Mouse (Mus musculus): Measurements from ENCODE around the gene Rps11. TPM values are rescaled to one million over a fixed set of nuclear protein-coding genes. Genes with fewer than 3 reads are reported as not detected.

Rps11 gene
- polyA plus RNA-seq, 1 experiment from 2014 or later: 2,209 TPM

DNA sequence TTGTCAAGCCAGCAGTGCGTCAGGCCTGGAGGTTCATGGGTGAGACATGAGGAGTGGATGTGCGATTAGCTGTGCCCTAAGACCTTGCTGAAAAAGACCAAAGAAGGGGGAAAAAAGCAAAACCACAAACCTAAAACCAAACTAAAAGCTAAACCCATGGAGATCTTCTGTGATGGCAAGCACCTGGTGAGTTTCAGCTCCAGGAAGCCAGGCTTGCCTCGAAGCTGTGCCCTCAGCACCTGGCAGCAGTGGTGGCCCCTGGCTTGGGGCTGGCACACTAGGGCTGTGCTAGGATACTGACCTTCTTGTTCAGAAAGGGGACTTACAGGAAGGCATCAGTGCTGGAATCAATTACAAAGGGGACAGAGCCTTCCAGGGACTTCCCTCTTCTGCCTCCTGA lies 17.1 kb upstream of the Rps11 start:
- WGBS: 85% methylated on average over 3 of the region's 3 CpGs
- Histone ChIP-seq H3K9ac (ENCODE audit: low read depth, low read length) (no peak overlapping the region), H3K27me3 (replicated peaks; ENCODE audit: control insufficient read depth, insufficient read depth, low read length) (no peaks in the 10 kb centered on the region), H3K36me3 (ENCODE audit: control insufficient read depth, insufficient read depth, low read length) (peaks cover 15% of the 10 kb centered on the region), H3K4me1 (replicated peaks; ENCODE audit: control insufficient read depth, insufficient read depth, low read length) (peaks cover 23% of the 10 kb centered on the region), H3K27ac (ENCODE audit: low read depth, low read length) (no peak overlapping the region), H3K9me3 (ENCODE audit: control insufficient read depth, low read length) (no peaks in the 10 kb centered on the region), H3K4me2 (no peak overlapping the region), H3K4me3 (ENCODE audit: low read depth, low read length) (no peak overlapping the region)
- ATAC-seq (replicated peaks; ENCODE audit: low FRiP score) (no peak), DNase-seq (ENCODE audit: low spot score) (no peak)

DNA sequence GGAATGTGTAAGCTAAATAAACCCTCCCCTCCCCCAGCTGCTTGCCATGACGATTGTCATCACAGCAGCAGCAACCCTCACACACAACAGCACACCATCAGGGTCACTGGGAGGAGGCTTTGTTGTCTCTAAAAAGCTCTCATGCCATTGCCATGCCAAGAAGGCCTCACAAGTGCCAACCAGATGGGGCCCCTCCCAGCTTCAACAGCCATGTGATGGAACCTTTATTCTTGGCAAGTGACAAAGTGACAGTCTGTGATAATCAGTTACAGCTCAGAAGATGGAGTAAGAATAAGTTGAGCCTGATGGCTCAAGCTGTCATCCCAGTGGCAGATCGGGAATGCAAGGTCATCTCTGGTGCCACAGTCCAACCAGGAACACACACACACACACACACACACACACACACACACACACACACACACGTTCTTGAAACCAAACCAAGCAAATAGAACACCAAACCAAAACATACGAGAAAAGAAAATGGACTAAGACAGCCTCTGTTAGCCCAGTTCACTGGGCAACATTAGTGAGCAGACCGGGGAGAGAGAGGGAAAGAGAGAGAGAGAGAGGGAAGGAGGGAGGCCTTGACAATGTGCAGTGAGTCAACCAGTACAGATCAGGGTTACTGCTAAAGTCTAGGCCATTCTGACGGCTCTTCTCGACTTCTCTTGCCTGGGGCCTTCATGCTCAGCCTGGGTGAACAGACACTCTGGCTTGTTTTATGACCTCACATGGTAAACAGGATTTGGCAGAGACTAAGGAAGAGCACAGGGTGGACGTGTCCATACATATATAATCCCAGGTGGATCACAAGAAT lies 15.9 kb upstream of the Rps11 start:
- no peak overlapping the region for H3K9ac ChIP-seq (ENCODE audit: low read depth, low read length)
- no peak overlapping the region for H3K4me3 ChIP-seq (ENCODE audit: low read depth, low read length)
- DNase-seq (ENCODE audit: low spot score): no peak
- no peak for ATAC-seq (replicated peaks; ENCODE audit: low FRiP score)
- H3K9me3 ChIP-seq (ENCODE audit: control insufficient read depth, low read length): no peaks in the 10 kb centered on the region
- 79% methylated on average over 8 of the region's 8 CpGs for whole genome bisulfite sequencing
- H3K27ac ChIP-seq (ENCODE audit: low read depth, low read length): no peak overlapping the region
- H3K4me2 ChIP-seq: no peak overlapping the region
- no peaks in the 10 kb centered on the region for H3K27me3 ChIP-seq (replicated peaks; ENCODE audit: control insufficient read depth, insufficient read depth, low read length)
- peaks cover 13% of the 10 kb centered on the region for H3K36me3 ChIP-seq (ENCODE audit: control insufficient read depth, insufficient read depth, low read length)
- H3K4me1 ChIP-seq (replicated peaks; ENCODE audit: control insufficient read depth, insufficient read depth, low read length): peaks cover 28% of the 10 kb centered on the region

DNA sequence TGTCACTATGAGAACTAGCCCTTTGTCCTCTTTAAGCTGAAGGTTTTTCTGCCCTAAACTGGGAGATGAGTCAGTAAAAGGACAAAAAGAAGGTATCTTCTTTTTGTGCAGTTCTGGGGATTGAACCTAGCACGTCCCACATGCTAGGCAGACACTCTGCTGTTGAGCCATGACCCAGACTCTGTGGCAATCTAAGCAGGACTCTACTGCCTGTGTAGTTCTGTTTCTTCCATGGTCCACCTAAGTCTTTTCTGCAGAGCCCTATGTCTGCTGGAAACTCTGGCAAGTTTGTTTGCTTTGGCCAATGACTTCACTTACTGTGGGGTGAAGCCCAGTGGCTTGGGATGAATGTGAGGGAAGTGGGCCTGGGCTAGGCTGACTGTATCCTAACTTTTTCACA lies 14.2 kb upstream of the Rps11 start:
- peaks cover 40% of the 10 kb centered on the region for H3K4me1 ChIP-seq (replicated peaks; ENCODE audit: control insufficient read depth, insufficient read depth, low read length)
- H3K27me3 ChIP-seq (replicated peaks; ENCODE audit: control insufficient read depth, insufficient read depth, low read length): no peaks in the 10 kb centered on the region
- peaks cover 6% of the 10 kb centered on the region for H3K36me3 ChIP-seq (ENCODE audit: control insufficient read depth, insufficient read depth, low read length)
- H3K4me3 ChIP-seq (ENCODE audit: low read depth, low read length): no peak overlapping the region
- H3K9ac ChIP-seq (ENCODE audit: low read depth, low read length): peak overlapping the region; percentile 17; the same call in 1 of the 2 replicates
- H3K4me2 ChIP-seq: peak overlapping the region; percentile 86
- ATAC-seq (replicated peaks; ENCODE audit: low FRiP score): no peak
- WGBS: 68% methylated on average over 1 of the region's 1 CpGs
- peak overlapping the region; percentile 80 for H3K27ac ChIP-seq (ENCODE audit: low read depth, low read length)
- H3K9me3 ChIP-seq (ENCODE audit: control insufficient read depth, low read length): no peaks in the 10 kb centered on the region
- DNase-seq (ENCODE audit: low spot score): no peak

DNA sequence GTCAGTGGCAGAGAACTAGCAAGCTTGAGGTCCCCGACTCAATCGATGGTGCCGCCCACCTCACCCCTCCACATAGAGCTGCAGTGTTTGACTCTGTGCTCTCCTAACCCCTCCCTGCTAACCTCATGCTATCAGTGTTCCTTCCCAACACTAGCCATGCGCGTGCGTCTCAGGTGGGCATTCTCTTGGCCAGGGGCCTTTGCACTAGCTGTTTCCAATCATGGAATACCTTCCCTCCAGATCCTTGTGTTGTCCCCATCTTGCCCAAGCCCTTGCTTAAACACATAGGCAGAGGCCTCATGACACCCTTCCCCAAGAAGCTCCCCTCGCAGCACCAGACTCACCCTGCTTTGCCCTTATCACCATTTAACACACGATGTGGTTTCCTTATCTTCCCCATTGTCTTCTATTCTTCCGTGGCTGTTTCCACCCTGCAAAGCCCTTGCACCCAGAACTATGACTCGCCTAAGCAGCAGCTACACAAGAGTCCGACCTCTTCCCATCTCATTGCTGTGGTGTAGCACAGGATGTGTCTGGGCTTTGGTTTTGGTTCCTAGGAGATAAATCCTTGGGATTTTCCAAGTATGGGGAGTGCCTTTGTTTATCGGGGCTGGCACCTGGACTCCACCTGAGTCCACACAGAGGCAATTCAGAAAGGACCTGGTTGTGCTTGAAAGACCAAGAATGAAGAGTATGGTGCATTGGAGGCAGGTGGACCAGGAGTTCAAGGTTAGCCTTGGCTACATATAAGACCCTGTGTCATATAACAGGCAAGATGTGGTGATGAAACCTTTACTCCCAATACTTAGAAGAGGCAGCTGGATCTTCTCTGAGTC lies 13.2 kb upstream of the Rps11 start:
- ATAC-seq (replicated peaks; ENCODE audit: low FRiP score): peak; percentile 79
- WGBS: 33% methylated on average over 12 of the region's 12 CpGs
- peak overlapping the region; percentile 17 for H3K9ac ChIP-seq (ENCODE audit: low read depth, low read length)
- H3K36me3 ChIP-seq (ENCODE audit: control insufficient read depth, insufficient read depth, low read length): peaks cover 4% of the 10 kb centered on the region; the same call in 1 of the 2 replicates
- peak overlapping the region; percentile 89 for H3K27ac ChIP-seq (ENCODE audit: low read depth, low read length)
- DNase-seq (ENCODE audit: low spot score): peak; percentile 69
- H3K27me3 ChIP-seq (replicated peaks; ENCODE audit: control insufficient read depth, insufficient read depth, low read length): no peaks in the 10 kb centered on the region
- H3K4me1 ChIP-seq (replicated peaks; ENCODE audit: control insufficient read depth, insufficient read depth, low read length): peaks cover 40% of the 10 kb centered on the region
- peak overlapping the region; percentile 69 for H3K4me3 ChIP-seq (ENCODE audit: low read depth, low read length)
- H3K9me3 ChIP-seq (ENCODE audit: control insufficient read depth, low read length): no peaks in the 10 kb centered on the region
- peak overlapping the region; percentile 86 for H3K4me2 ChIP-seq

DNA sequence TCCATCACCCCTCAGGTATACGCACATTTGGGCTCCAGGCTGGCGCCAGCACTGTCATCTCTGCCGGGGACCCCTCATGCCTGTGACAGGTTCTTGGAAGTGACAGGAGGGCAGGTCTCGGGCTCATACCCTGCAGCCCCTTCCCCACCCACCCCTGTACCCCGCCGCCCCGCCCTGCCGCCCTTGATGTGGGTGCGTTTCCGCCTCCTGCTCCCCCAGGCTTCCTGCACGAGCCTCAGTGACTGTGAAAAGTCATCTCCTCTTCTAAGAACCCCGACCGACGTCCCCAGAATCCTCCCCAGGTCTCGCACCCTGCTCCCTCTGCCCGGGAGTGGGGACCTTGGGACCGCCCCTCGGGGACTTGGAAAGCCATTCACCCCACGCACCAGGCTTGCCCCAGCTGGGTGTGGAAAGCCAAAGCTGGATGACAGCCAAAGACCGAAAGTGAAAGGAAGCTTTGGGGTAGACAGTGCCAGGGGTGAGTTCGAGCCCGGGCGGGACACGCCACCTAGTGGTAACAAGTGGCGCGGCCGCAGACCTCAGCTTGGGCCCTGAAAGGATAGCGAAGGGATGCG lies 11.8 kb upstream of the Rps11 start, which contains the start of the genes Gm45713 and Flt3l:
Gm45713 (minus strand) TSS at position 239 of the 575 bp plus-strand sequence.
Flt3l (minus strand) TSS at position 440 of the 575 bp plus-strand sequence.
- H3K4me3 ChIP-seq (ENCODE audit: low read depth, low read length): peak within 1 kb of the TSS; percentile 69
- peak; percentile 88 for DNase-seq (ENCODE audit: low spot score)
- no peaks in the 10 kb centered on the region for H3K27me3 ChIP-seq (replicated peaks; ENCODE audit: control insufficient read depth, insufficient read depth, low read length)
- H3K9ac ChIP-seq (ENCODE audit: low read depth, low read length): peak within 1 kb of the TSS; percentile 74
- H3K4me2 ChIP-seq: peak within 1 kb of the TSS; percentile 86
- peak within 1 kb of the TSS; percentile 89 for H3K27ac ChIP-seq (ENCODE audit: low read depth, low read length)
- 1% methylated on average over 29 of the region's 29 CpGs for WGBS
- H3K36me3 ChIP-seq (ENCODE audit: control insufficient read depth, insufficient read depth, low read length): no peaks in the 10 kb centered on the region
- peaks cover 36% of the 10 kb centered on the region for H3K4me1 ChIP-seq (replicated peaks; ENCODE audit: control insufficient read depth, insufficient read depth, low read length)
- no peaks in the 10 kb centered on the region for H3K9me3 ChIP-seq (ENCODE audit: control insufficient read depth, low read length)
- peak; percentile 72 for ATAC-seq (replicated peaks; ENCODE audit: low FRiP score)

DNA sequence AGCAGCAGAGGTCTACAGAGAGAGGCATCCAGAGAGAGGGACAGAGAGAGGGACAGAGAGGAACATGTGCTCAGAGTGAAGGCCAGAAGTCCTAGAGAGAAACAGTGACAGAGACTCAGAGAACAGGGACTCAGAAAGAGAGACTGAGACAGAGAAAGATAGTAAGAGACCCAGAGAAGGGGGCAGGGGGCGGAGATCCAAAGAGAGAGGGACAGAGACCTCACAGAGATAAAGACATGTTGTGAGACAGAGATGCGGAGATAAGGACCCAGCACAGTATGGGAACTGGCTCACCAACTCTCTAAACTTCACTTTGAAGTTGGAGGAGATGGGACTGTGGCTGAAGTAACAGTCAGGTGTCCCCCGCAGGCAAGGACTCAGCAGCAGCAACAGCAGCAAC lies 11.1 kb upstream of the Rps11 start:
- ATAC-seq (replicated peaks; ENCODE audit: low FRiP score): no peak; the same call in 1 of the 2 replicates
- WGBS: 36% methylated on average over 3 of the region's 3 CpGs

DNA sequence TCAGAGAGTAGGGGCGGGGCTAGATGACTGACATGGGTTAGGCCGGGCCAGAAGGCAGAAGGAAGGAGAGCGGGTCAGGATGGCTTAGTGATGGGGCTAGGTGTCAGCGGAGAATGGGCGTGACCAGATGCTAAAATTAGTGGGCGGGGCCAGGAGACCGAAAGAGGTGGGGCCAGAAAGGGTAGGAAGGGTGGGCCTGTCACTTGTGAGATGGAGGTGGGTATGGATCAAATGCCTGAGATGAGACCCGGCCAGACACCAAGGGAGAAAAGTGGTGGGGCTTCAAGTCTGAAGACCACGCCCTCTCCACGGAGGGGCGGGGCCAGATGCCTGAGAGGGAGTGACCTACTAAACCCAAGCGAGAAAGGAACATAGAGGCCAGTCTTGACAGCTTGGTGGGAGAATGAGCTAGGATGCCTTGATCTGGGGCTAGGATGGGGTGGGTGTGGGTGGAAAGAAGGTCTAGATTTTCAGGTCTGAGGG lies 10.3 kb upstream of the Rps11 start:
- 5% methylated on average over 12 of the region's 12 CpGs for WGBS
- Histone ChIP-seq H3K36me3 (ENCODE audit: control insufficient read depth, insufficient read depth, low read length) (no peaks in the 10 kb centered on the region), H3K4me1 (replicated peaks; ENCODE audit: control insufficient read depth, insufficient read depth, low read length) (peaks cover 44% of the 10 kb centered on the region), H3K9me3 (ENCODE audit: control insufficient read depth, low read length) (no peaks in the 10 kb centered on the region), H3K9ac (ENCODE audit: low read depth, low read length) (peak overlapping the region; percentile 74), H3K27me3 (replicated peaks; ENCODE audit: control insufficient read depth, insufficient read depth, low read length) (no peaks in the 10 kb centered on the region), H3K4me2 (peak overlapping the region; percentile 86), H3K27ac (ENCODE audit: low read depth, low read length) (peak overlapping the region; percentile 89), H3K4me3 (ENCODE audit: low read depth, low read length) (peak overlapping the region; percentile 69)
- DNase-seq (ENCODE audit: low spot score): no peak
- peak; percentile 53 for ATAC-seq (replicated peaks; ENCODE audit: low FRiP score)

More for the DNA sequence above, 11.1 kb upstream of the Rps11 start:
- Histone ChIP-seq H3K4me3 (ENCODE audit: low read depth, low read length) (peak overlapping the region; percentile 69), H3K27me3 (replicated peaks; ENCODE audit: control insufficient read depth, insufficient read depth, low read length) (no peaks in the 10 kb centered on the region), H3K9ac (ENCODE audit: low read depth, low read length) (peak overlapping the region; percentile 74), H3K27ac (ENCODE audit: low read depth, low read length) (peak overlapping the region; percentile 89), H3K9me3 (ENCODE audit: control insufficient read depth, low read length) (no peaks in the 10 kb centered on the region), H3K4me2 (peak overlapping the region; percentile 86), H3K4me1 (replicated peaks; ENCODE audit: control insufficient read depth, insufficient read depth, low read length) (peaks cover 36% of the 10 kb centered on the region), H3K36me3 (ENCODE audit: control insufficient read depth, insufficient read depth, low read length) (no peaks in the 10 kb centered on the region)
- no peak for DNase-seq (ENCODE audit: low spot score)

DNA sequence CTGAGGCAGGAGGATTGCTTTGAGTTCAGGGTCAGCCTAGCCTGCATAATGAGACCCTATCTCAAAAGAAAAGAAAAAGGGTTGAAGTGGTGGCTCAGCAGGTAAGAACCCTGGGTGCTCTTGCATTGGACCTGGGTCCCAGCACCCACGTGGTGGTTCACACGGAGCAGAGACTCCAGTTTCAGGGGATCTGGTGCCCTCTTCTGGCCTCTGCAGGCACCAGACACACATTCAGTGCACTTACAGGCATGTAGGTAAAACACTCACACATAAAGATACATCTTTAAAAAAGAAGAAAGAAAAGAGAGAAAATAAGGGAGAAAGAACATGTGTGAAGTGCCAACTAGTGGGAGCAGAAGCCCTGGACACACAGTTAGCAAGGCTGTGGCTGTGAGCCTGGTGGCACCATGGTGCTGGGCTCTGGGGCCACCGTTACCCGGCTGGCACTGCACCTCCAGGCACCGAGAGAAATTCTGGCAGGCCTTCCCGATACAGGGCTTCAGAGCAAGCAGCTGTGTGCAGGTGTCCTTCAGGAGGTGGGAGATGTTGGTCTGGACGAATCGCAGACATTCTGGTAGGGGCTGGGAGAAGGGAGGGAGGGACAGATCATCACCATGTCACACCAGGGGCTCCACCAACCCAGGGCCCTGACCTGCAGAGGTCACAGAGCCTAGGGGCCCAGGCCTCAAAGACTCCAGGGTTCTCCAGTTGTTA lies 9.4 kb upstream of the Rps11 start:
- Histone ChIP-seq H3K9ac (ENCODE audit: low read depth, low read length) (peak overlapping the region; percentile 15; the same call in 1 of the 2 replicates), H3K27me3 (replicated peaks; ENCODE audit: control insufficient read depth, insufficient read depth, low read length) (no peaks in the 10 kb centered on the region), H3K27ac (ENCODE audit: low read depth, low read length) (no peak overlapping the region), H3K4me1 (replicated peaks; ENCODE audit: control insufficient read depth, insufficient read depth, low read length) (peaks cover 41% of the 10 kb centered on the region), H3K9me3 (ENCODE audit: control insufficient read depth, low read length) (no peaks in the 10 kb centered on the region), H3K36me3 (ENCODE audit: control insufficient read depth, insufficient read depth, low read length) (no peaks in the 10 kb centered on the region), H3K4me3 (ENCODE audit: low read depth, low read length) (no peak overlapping the region), H3K4me2 (no peak overlapping the region)
- WGBS: 77% methylated on average over 8 of the region's 8 CpGs
- ATAC-seq (replicated peaks; ENCODE audit: low FRiP score): no peak
- DNase-seq (ENCODE audit: low spot score): no peak
